Mouse (Mus musculus): ENCODE measurements around the gene Olfr178. TPM values are rescaled to one million over a fixed set of nuclear protein-coding genes. Genes with fewer than 3 reads are reported as not detected.

Gene Olfr178
- total RNA-seq (2021) = not detected
- long read RNA-seq = 0 reads

GRCm38 (mm10) chr16:58891963-58892362, at the start of gene Olfr178:
TSS of gene Olfr178 (minus strand) at chr16:58892063.
- no peak for DNase-seq (ENCODE audit: low spot score in 2 of 2)

- DNase-seq (ENCODE audit: low spot score in 2 of 2) = no peak
Measured at GRCm38 (mm10) chr16:58929292-58929691, 37.4 kb upstream of the Olfr178 start, which contains the start of gene Olfr180. TSS of gene Olfr180 (minus strand) at chr16:58929392.

GRCm38 (mm10) chr16:58928655-58929054, 36.8 kb upstream of the Olfr178 start, which contains the start of gene Olfr181:
TSS of gene Olfr181 (minus strand) at chr16:58928755.
- no peak for DNase-seq (ENCODE audit: low spot score in 2 of 2)

- no peak for DNase-seq (ENCODE audit: low spot score in 2 of 2)
Measured at GRCm38 (mm10) chr16:58884416-58884815, 7.4 kb downstream of the Olfr178 start.

GRCm38 (mm10) chr16:58874668-58875067, 17.2 kb downstream of the Olfr178 start, which contains the start of gene Olfr177:
TSS of gene Olfr177 (minus strand) at chr16:58874768.
- DNase-seq (ENCODE audit: low spot score in 2 of 2) = no peak

- DNase-seq (ENCODE audit: low spot score in 2 of 2) = no peak
Measured at GRCm38 (mm10) chr16:58861479-58861878, 30.4 kb downstream of the Olfr178 start.

GRCm38 (mm10) chr16:58860032-58860737, 31.7 kb downstream of the Olfr178 start:
- DNase-seq (ENCODE audit: low spot score in 2 of 2) = no peak

Other genes starting within 250 kb of the Olfr178 start
- gene Cpox, start 221.8 kb downstream of the Olfr178 start, total RNA-seq (2021) = 10 to 100 TPM; 34.1 to 35.2 TPM
- gene Gpr15, start 173.0 kb downstream of the Olfr178 start, total RNA-seq (2021) = not detected
- gene Cldnd1, start 164.2 kb downstream of the Olfr178 start, total RNA-seq (2021) = 100 to 1,000 TPM in 1 of 2 experiments, 10 to 100 TPM in 1; 91.4 to 112 TPM
- gene Olfr172, start 128.9 kb downstream of the Olfr178 start, total RNA-seq (2021) = not detected
- gene Olfr173, start 91.8 kb downstream of the Olfr178 start, total RNA-seq (2021) = not detected
- not detected for gene Olfr175-ps1, start 65.3 kb downstream of the Olfr178 start, total RNA-seq (2021)
- gene Olfr177, start 17.3 kb downstream of the Olfr178 start, total RNA-seq (2021) = not detected
- gene Olfr181, start 36.7 kb upstream of the Olfr178 start, total RNA-seq (2021) = not detected
- not detected for gene Olfr180, start 37.3 kb upstream of the Olfr178 start, total RNA-seq (2021)
- not detected for gene Olfr183, start 103.3 kb upstream of the Olfr178 start, total RNA-seq (2021)
- not detected for gene Olfr186, start 138.2 kb upstream of the Olfr178 start, total RNA-seq (2021)
- gene Olfr187, start 147.7 kb upstream of the Olfr178 start, total RNA-seq (2021) = not detected
- not detected for gene Olfr190, start 185.9 kb upstream of the Olfr178 start, total RNA-seq (2021)
- gene Olfr191, start 197.8 kb upstream of the Olfr178 start, total RNA-seq (2021) = not detected
- not detected for gene Olfr193, start 219.8 kb upstream of the Olfr178 start, total RNA-seq (2021)
- gene Olfr194, start 229.0 kb upstream of the Olfr178 start, total RNA-seq (2021) = not detected